Mouse (Mus musculus) CH12.LX (cell line): ENCODE measurements around the gene Lig4.

Experiments used
- CTCF ChIP-seq, 2 experiments: IDR thresholded peaks in 1 of 2; conservative IDR thresholded peaks in 1 of 2; 2 replicates each; pipeline ENCODE4 v1.5.1; 2011 to 2012; ENCODE audit warnings: low read depth in 2 of 2, low read length in 2 of 2, improper control_type of control experiment in 1 of 2, inconsistent platforms in 1 of 2, mild to moderate bottlenecking in 1 of 2, moderate library complexity in 1 of 2
- E2F4 ChIP-seq: IDR thresholded peaks from 2 replicates; pipeline ENCODE4 v1.6.1; 2011; ENCODE audit warnings: low read depth, low read length, improper control_type of control experiment; ENCODE audit not compliant: insufficient replicate concordance
- MYC ChIP-seq: IDR thresholded peaks from 2 replicates; pipeline ENCODE4 v1.6.1; 2011; ENCODE audit warnings: low read depth, mild to moderate bottlenecking, improper control_type of control experiment, low read length
- TBP ChIP-seq: conservative IDR thresholded peaks from 2 replicates; pipeline ENCODE4 v1.6.1; 2011; ENCODE audit warnings: low read depth, low read length, improper control_type of control experiment
- TCF12 ChIP-seq: IDR thresholded peaks from 2 replicates; pipeline ENCODE4 v1.6.1; 2014; ENCODE audit warnings: low read depth, mild to moderate bottlenecking, inconsistent platforms, low read length, improper control_type of control experiment
- ZC3H11A ChIP-seq: IDR thresholded peaks from 2 replicates; pipeline ENCODE4 v1.6.1; 2012; ENCODE audit warnings: low read depth, mild to moderate bottlenecking, inconsistent platforms, low read length, improper control_type of control experiment

DNA sequence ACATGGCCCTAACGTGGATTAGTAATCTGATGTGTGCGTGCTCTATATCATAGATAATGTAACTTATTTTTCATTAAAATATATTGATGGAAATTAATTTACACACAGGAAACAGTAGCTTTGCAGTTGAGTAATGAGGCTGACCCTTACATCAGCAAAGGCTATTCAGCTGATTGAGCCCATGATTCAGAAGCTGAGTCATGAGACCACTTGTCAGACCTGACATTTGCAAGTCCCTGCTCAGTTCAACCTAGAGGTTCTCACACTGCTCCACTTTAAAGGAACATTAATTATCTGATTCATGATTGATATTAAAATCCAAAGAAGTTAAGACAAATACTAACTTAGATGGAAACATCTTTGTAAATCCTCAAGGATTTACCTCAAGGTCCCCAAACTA, 17.6 kb downstream of the Lig4 start:
- TF ChIP-seq CTCF (conservative IDR thresholded peaks at IDR 0.05 in 1 of 2, IDR thresholded peaks at IDR 0.05 in 1 of 2; ENCODE audit: low read depth in 2 of 2, low read length in 2 of 2): no peak
- TF ChIP-seq TBP: no peak
- TF ChIP-seq MYC: no peak
- no peak for TF ChIP-seq TCF12
- no peak for TF ChIP-seq ZC3H11A
- TF ChIP-seq E2F4: no peak
